Mouse (Mus musculus) colon, adult 2 months (tissue): ENCODE results near the gene Vinac1. TPM values are rescaled to one million over a fixed set of nuclear protein-coding genes. Genes with fewer than 3 reads are reported as not detected.

ENCODE experiments used
- polyA plus RNA-seq: library from polyadenylated mRNA; depleted of rRNA; stranded (reverse); fragments of >200 nt; gene quantifications from 2 replicates; pipeline ENCODE4 v1.2.3, GENCODE M21; 2012; rRNA removed

The Vinac1 gene
- 0.02 TPM in 2 replicates for polyA plus RNA-seq

DNA sequence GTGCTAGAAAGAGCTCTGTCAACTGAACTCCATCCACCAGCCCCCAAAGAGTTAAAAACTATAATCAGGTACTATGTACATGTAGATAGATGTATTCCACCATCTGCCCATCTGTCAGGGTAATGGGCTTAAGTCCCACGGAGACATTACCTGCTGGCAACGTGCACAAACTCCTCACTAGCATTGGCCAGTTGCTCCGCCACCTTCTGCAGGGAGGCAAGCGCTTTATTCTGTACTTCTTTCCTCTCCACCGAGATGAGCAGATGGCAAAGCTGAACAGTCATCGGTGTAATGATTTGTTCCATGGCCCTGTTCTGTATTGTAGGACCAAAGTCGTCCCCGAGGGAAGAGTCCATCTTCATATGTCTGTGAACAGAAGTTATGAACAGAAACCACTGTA, at the start of gene Vinac1:
TSS of gene Vinac1 (minus strand) at position 362 of the 400 bp plus-strand sequence.

DNA sequence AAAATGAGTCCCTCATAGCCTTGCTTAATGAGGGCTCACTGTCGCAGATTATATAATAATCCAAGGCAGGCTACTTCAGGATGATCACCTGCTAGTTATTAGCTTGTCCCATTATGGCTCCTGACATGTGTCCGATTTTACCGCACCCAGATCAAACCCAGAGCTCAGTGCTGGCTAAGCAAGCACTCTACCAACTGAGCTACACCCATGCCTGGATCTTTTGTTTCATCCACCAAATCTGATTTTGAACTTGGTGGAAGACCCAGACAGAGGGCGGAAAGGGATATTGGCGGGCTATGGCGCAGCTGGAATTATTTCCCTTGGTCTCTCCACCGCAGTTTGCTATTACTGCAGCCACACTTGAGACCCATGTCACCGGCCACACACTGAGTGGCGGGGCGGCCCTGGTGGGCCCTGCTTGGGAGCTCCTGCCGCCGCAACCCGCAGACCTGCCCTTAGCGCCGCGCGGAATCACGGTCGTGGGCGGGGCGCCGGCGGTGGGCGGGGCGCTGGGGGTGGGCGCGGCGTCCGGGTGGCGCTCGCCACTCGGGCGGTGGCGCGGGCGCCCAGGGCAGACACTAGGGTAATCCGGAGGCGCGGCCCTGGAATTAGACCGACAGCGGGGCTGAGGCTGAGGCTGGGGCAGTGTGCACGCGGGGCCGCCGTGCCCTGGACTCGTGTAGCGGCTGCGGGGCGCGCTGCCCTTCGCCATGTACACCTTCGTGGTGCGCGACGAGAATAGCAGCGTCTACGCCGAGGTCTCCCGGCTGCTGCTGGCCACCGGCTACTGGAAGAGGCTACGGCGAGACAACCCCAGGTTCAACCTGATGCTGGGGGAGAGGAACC, 17.7 kb upstream of the Vinac1 start, which contains the start of gene Ttl:
TSS of gene Ttl (plus strand) at position 506 of the 846 bp plus-strand sequence.

Other genes starting within 250 kb of the Vinac1 start
- gene Tmem87b, start 230.1 kb downstream of the Vinac1 start, polyA plus RNA-seq, result 15.0 and 15.2 TPM in 2 replicates
- gene Fbln7, start 185.2 kb downstream of the Vinac1 start, polyA plus RNA-seq, result 3.9 and 4.8 TPM in 2 replicates
- 0.86 and 0.90 TPM in 2 replicates for gene Zc3h8, start 104.1 kb downstream of the Vinac1 start, polyA plus RNA-seq
- 0.44 and 0.84 TPM in 2 replicates for gene Zc3h6, start 80.8 kb downstream of the Vinac1 start, polyA plus RNA-seq
- 2.3 and 3.2 TPM in 2 replicates for gene Gm10762, start 80.4 kb downstream of the Vinac1 start, polyA plus RNA-seq
- 5.3 and 5.6 TPM in 2 replicates for gene Ttl, start 17.8 kb upstream of the Vinac1 start, polyA plus RNA-seq
- 14.0 and 16.2 TPM in 2 replicates for gene Polr1b, start 52.8 kb upstream of the Vinac1 start, polyA plus RNA-seq
- 27.0 and 49.6 TPM in 2 replicates for gene Chchd5, start 81.5 kb upstream of the Vinac1 start, polyA plus RNA-seq
- gene Slc20a1, start 150.6 kb upstream of the Vinac1 start, polyA plus RNA-seq, result 99.6 and 143 TPM in 2 replicates
- 0.65 and 0.96 TPM in 2 replicates for gene Ckap2l, start 249.0 kb upstream of the Vinac1 start, polyA plus RNA-seq